Mouse (Mus musculus) central nervous system, embryonic 14 days (tissue): ENCODE measurements around the gene Tnni2. TPM values are rescaled to one million over a fixed set of nuclear protein-coding genes. Genes with fewer than 3 reads are reported as not detected.

ENCODE experiments used
- polyA plus RNA-seq: library from polyadenylated mRNA; depleted of rRNA; stranded (reverse); fragments of >200 nt; gene quantifications from 2 replicates; pipeline ENCODE4 v1.2.3, GENCODE M21; 2012; rRNA removed

The Tnni2 gene
- polyA plus RNA-seq, result 0.74 and 30.3 TPM in 2 replicates

GRCm38 (mm10) chr7:142441585-142441984, at the start of gene Tnni2:
Gene Tnni2, plus strand, starts transcription at chr7:142441808.

GRCm38 (mm10) chr7:142434137-142434865, 7.3 kb upstream of the Tnni2 start, which contains the start of gene Syt8:
Gene Syt8, plus strand, starts transcription at chr7:142434850.

GRCm38 (mm10) chr7:142460636-142461077, 19.0 kb downstream of the Tnni2 start, which contains the start of gene Lsp1:
Gene Lsp1, plus strand, starts transcription at chr7:142460809.

Other genes starting within 250 kb of the Tnni2 start
- gene Krtap5-3, start 240.4 kb upstream of the Tnni2 start, polyA plus RNA-seq, result not detected in 2 replicates
- not detected in 2 replicates for gene Gm7579, start 229.9 kb upstream of the Tnni2 start, polyA plus RNA-seq
- not detected in 2 replicates for gene Krtap5-5, start 211.8 kb upstream of the Tnni2 start, polyA plus RNA-seq
- not detected in 2 replicates for gene Gm40460, start 200.7 kb upstream of the Tnni2 start, polyA plus RNA-seq
- gene Gm2431, start 183.5 kb upstream of the Tnni2 start, polyA plus RNA-seq, result not detected in 2 replicates
- not detected in 2 replicates for gene Gm4559, start 167.4 kb upstream of the Tnni2 start, polyA plus RNA-seq
- not detected in 2 replicates for gene Krtap5-1, start 144.7 kb upstream of the Tnni2 start, polyA plus RNA-seq
- not detected in 2 replicates for gene Krtap5-4, start 138.3 kb upstream of the Tnni2 start, polyA plus RNA-seq
- gene Ifitm10, start 68.1 kb upstream of the Tnni2 start, polyA plus RNA-seq, result 2.3 TPM in 2 replicates
- gene Gm49369, start 59.1 kb upstream of the Tnni2 start, polyA plus RNA-seq, result 0.59 and 0.71 TPM in 2 replicates
- 173 and 189 TPM in 2 replicates for gene Ctsd, start 53.8 kb upstream of the Tnni2 start, polyA plus RNA-seq
- gene Syt8, start 7.0 kb upstream of the Tnni2 start, polyA plus RNA-seq, result 0.79 TPM in 1 of 2 replicates, not detected in the other
- 9.5 and 20.4 TPM in 2 replicates for gene Lsp1, start 19.0 kb downstream of the Tnni2 start, polyA plus RNA-seq
- 1.0 and 22.7 TPM in 2 replicates for gene Tnnt3, start 57.0 kb downstream of the Tnni2 start, polyA plus RNA-seq
- 79.9 and 82.3 TPM in 2 replicates for gene Mrpl23, start 90.9 kb downstream of the Tnni2 start, polyA plus RNA-seq
- 387 and 1,046 TPM in 2 replicates for gene Igf2, start 225.0 kb downstream of the Tnni2 start, polyA plus RNA-seq
- 0.12 and 0.28 TPM in 2 replicates for gene Gm49394, start 228.1 kb downstream of the Tnni2 start, polyA plus RNA-seq